Mouse (Mus musculus): ENCODE measurements around the gene Fut11. TPM values are rescaled to one million over a fixed set of nuclear protein-coding genes. Genes with fewer than 3 reads are reported as not detected.

Fut11 gene
- polyA plus RNA-seq, 1 experiment from 2014 or later = 23.1 TPM

- ATAC-seq (replicated peaks) = no peak
- Histone ChIP-seq H3K9ac (replicated peaks) (no peak overlapping the region), H3K4me1 (no peaks in the 10 kb centered on the region), H3K4me3 (no peak overlapping the region), H3K4me2 (replicated peaks) (no peak overlapping the region), H3K36me3 (peaks cover 84% of the 10 kb centered on the region), H3K9me3 (no peaks in the 10 kb centered on the region), H3K27me3 (no peaks in the 10 kb centered on the region), H3K27ac (replicated peaks) (no peak overlapping the region)
- 88% methylated on average over 6 of the region's 6 CpGs for WGBS
Measured at GRCm38 (mm10) chr14:20725660-20726339, 31.0 kb downstream of the Fut11 start.

- peaks cover 12% of the 10 kb centered on the region for H3K4me1 ChIP-seq
- ATAC-seq (replicated peaks) = no peak
- 93% methylated on average over 9 of the region's 9 CpGs for whole genome bisulfite sequencing
- H3K27me3 ChIP-seq = no peaks in the 10 kb centered on the region
- H3K9ac ChIP-seq (replicated peaks) = no peak overlapping the region
- no peak overlapping the region for H3K27ac ChIP-seq (replicated peaks)
- H3K4me2 ChIP-seq (replicated peaks) = no peak overlapping the region
- H3K36me3 ChIP-seq = peaks cover 51% of the 10 kb centered on the region
- no peaks in the 10 kb centered on the region for H3K9me3 ChIP-seq
- H3K4me3 ChIP-seq = no peak overlapping the region
Measured at GRCm38 (mm10) chr14:20729871-20730270, 35.1 kb downstream of the Fut11 start.

GRCm38 (mm10) chr14:20730853-20731602 lies 36.3 kb downstream of the Fut11 start:
- no peak for ATAC-seq (replicated peaks)
- 91% methylated on average over 9 of the region's 9 CpGs for WGBS
- no peak overlapping the region for H3K4me2 ChIP-seq (replicated peaks)

GRCm38 (mm10) chr14:20733041-20733951 lies 38.5 kb downstream of the Fut11 start:
- no peak for ATAC-seq (replicated peaks)
- peaks cover 35% of the 10 kb centered on the region for H3K36me3 ChIP-seq

More at GRCm38 (mm10) chr14:20730853-20731602, 36.3 kb downstream of the Fut11 start:
- peaks cover 45% of the 10 kb centered on the region for H3K36me3 ChIP-seq
- no peak overlapping the region for H3K4me3 ChIP-seq
- H3K27ac ChIP-seq (replicated peaks) = no peak overlapping the region
- peaks cover 15% of the 10 kb centered on the region for H3K4me1 ChIP-seq
- no peaks in the 10 kb centered on the region for H3K27me3 ChIP-seq
- H3K9ac ChIP-seq (replicated peaks) = no peak overlapping the region
- H3K9me3 ChIP-seq = no peaks in the 10 kb centered on the region

GRCm38 (mm10) chr14:20733952-20734774 lies 39.4 kb downstream of the Fut11 start, which contains the start of gene Ndst2:
TSS of gene Ndst2 (minus strand) at chr14:20734562.
- Histone ChIP-seq H3K4me2 (replicated peaks) (peak within 1 kb of the TSS; percentile 78), H3K27me3 (no peaks in the 10 kb centered on the region), H3K4me1 (peaks cover 15% of the 10 kb centered on the region), H3K9me3 (no peaks in the 10 kb centered on the region), H3K9ac (replicated peaks) (peak within 1 kb of the TSS; percentile 90), H3K4me3 (peak within 1 kb of the TSS; percentile 75), H3K27ac (replicated peaks) (peak within 1 kb of the TSS; percentile 80), H3K36me3 (peaks cover 30% of the 10 kb centered on the region)
- ATAC-seq (replicated peaks) = peak; percentile 99
- WGBS = under 1% methylated on average over 77 of the region's 81 CpGs

More at GRCm38 (mm10) chr14:20733041-20733951, 38.5 kb downstream of the Fut11 start:
- H3K27me3 ChIP-seq = no peaks in the 10 kb centered on the region
- peak overlapping the region; percentile 90 for H3K9ac ChIP-seq (replicated peaks)
- H3K9me3 ChIP-seq = no peaks in the 10 kb centered on the region
- peak overlapping the region; percentile 75 for H3K4me3 ChIP-seq
- peaks cover 15% of the 10 kb centered on the region for H3K4me1 ChIP-seq
- H3K27ac ChIP-seq (replicated peaks) = no peak overlapping the region
- WGBS = 51% methylated on average over 12 of the region's 12 CpGs
- peak overlapping the region; percentile 78 for H3K4me2 ChIP-seq (replicated peaks)

GRCm38 (mm10) chr14:20735052-20735451 lies 40.3 kb downstream of the Fut11 start:
- Histone ChIP-seq H3K9me3 (no peaks in the 10 kb centered on the region), H3K27me3 (no peaks in the 10 kb centered on the region), H3K27ac (replicated peaks) (peak overlapping the region; percentile 80; the same call in 1 of the 2 replicates), H3K4me3 (no peak overlapping the region), H3K4me1 (peaks cover 15% of the 10 kb centered on the region), H3K36me3 (peaks cover 25% of the 10 kb centered on the region), H3K4me2 (replicated peaks) (no peak overlapping the region), H3K9ac (replicated peaks) (no peak overlapping the region)
- ATAC-seq (replicated peaks) = no peak
- 66% methylated on average over 2 of the region's 2 CpGs for WGBS

GRCm38 (mm10) chr14:20735892-20736390 lies 41.2 kb downstream of the Fut11 start:
- H3K4me3 ChIP-seq = no peak overlapping the region
- H3K9ac ChIP-seq (replicated peaks) = no peak overlapping the region
- H3K27ac ChIP-seq (replicated peaks) = no peak overlapping the region
- no peak overlapping the region for H3K4me2 ChIP-seq (replicated peaks)
- no peak for ATAC-seq (replicated peaks)
- H3K4me1 ChIP-seq = peaks cover 15% of the 10 kb centered on the region
- H3K9me3 ChIP-seq = no peaks in the 10 kb centered on the region
- WGBS = 90% methylated on average over 13 of the region's 13 CpGs
- H3K27me3 ChIP-seq = no peaks in the 10 kb centered on the region
- H3K36me3 ChIP-seq = peaks cover 23% of the 10 kb centered on the region

- WGBS = 43% methylated on average over 14 of the region's 14 CpGs
Measured at GRCm38 (mm10) chr14:20737306-20737705, 42.5 kb downstream of the Fut11 start.

GRCm38 (mm10) chr14:20738511-20738910 lies 43.7 kb downstream of the Fut11 start:
- peaks cover 9% of the 10 kb centered on the region for H3K4me1 ChIP-seq
- peaks cover 27% of the 10 kb centered on the region for H3K36me3 ChIP-seq
- no peaks in the 10 kb centered on the region for H3K27me3 ChIP-seq
- H3K9me3 ChIP-seq = no peaks in the 10 kb centered on the region
- no peak overlapping the region for H3K27ac ChIP-seq (replicated peaks)
- H3K9ac ChIP-seq (replicated peaks) = no peak overlapping the region
- no peak overlapping the region for H3K4me2 ChIP-seq (replicated peaks)
- 91% methylated on average over 8 of the region's 8 CpGs for WGBS
- no peak overlapping the region for H3K4me3 ChIP-seq
- ATAC-seq (replicated peaks) = no peak

More at GRCm38 (mm10) chr14:20737306-20737705, 42.5 kb downstream of the Fut11 start:
- H3K9me3 ChIP-seq = no peaks in the 10 kb centered on the region
- no peaks in the 10 kb centered on the region for H3K27me3 ChIP-seq
- no peak overlapping the region for H3K4me3 ChIP-seq
- no peak overlapping the region for H3K4me2 ChIP-seq (replicated peaks)
- peaks cover 23% of the 10 kb centered on the region for H3K36me3 ChIP-seq
- peaks cover 15% of the 10 kb centered on the region for H3K4me1 ChIP-seq
- H3K27ac ChIP-seq (replicated peaks) = no peak overlapping the region
- no peak overlapping the region for H3K9ac ChIP-seq (replicated peaks)
- no peak for ATAC-seq (replicated peaks)

- H3K36me3 ChIP-seq = peaks cover 25% of the 10 kb centered on the region
- no peaks in the 10 kb centered on the region for H3K9me3 ChIP-seq
- H3K4me1 ChIP-seq = no peaks in the 10 kb centered on the region
- H3K9ac ChIP-seq (replicated peaks) = no peak overlapping the region
- ATAC-seq (replicated peaks) = no peak
- H3K4me3 ChIP-seq = no peak overlapping the region
- no peak overlapping the region for H3K4me2 ChIP-seq (replicated peaks)
- no peaks in the 10 kb centered on the region for H3K27me3 ChIP-seq
- 90% methylated on average over 9 of the region's 9 CpGs for WGBS
- no peak overlapping the region for H3K27ac ChIP-seq (replicated peaks)
Measured at GRCm38 (mm10) chr14:20741301-20741700, 46.5 kb downstream of the Fut11 start.

- H3K9ac ChIP-seq (replicated peaks) = no peak overlapping the region
- H3K4me2 ChIP-seq (replicated peaks) = no peak overlapping the region
- H3K9me3 ChIP-seq = no peaks in the 10 kb centered on the region
- ATAC-seq (replicated peaks) = no peak
- 99% methylated on average over 3 of the region's 3 CpGs for WGBS
- no peaks in the 10 kb centered on the region for H3K4me1 ChIP-seq
- H3K36me3 ChIP-seq = peaks cover 20% of the 10 kb centered on the region
- H3K4me3 ChIP-seq = no peak overlapping the region
- no peaks in the 10 kb centered on the region for H3K27me3 ChIP-seq
- H3K27ac ChIP-seq (replicated peaks) = no peak overlapping the region
Measured at GRCm38 (mm10) chr14:20743614-20744013, 48.8 kb downstream of the Fut11 start.
